Mouse (Mus musculus): ENCODE measurements at regions not wholly inside any gene's neighbourhood (a gene's known extent, or its start where the extent isn't known, plus 50 kb on each side); places are given as distances from the start of the nearest gene placed in this dataset.

DNA sequence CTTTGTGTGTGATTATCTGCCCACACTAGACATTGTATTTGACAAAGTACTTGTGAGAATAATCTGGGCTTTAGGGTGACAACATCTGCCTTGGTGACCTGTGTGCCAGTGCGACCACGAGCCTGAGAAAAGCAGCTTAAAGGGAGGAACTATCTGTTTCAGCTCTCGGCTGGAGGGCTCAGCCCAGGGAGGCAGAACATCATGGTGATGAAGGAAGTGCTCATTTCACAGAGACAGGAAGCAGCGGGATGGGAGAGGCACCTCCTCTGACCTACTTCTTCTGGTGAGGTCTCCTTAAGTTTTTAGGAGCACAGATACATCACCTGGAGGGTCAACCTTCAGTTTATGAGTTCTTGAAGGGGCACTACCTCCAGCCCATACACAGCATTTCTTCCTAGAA, 89.8 kb downstream of the Kif26a start:
- no peak for DNase-seq

DNA sequence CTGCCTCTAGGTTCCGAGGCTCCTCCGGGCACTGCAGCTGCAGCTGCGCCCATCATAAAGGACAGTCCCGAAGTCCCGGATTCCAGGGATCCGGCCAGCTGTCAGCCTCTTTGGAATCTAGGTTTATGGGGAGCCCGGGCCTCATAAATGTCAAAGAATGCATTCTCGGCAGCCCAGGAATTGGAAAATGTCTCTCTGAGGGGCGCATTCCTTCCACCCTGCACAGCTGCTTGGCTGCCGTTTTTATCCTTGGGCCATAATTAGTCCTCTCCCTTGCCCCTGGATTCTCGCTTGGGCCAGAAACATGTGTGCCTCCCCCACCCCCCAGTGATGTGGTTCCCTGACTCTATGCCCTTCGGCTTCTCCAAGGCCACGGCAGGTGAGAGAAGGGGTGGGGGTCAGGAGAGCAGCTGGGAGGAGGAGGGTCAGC, 91.1 kb downstream of the Kif26a start:
- no peak for DNase-seq

GRCm38 (mm10) chr12:112238834-112239233, 92.8 kb downstream of the Kif26a start:
- no peak for DNase-seq

- no peak for DNase-seq
These were observed 95.7 kb downstream of the Kif26a start for GRCm38 (mm10) chr12:112241740-112242171.

GRCm38 (mm10) chr12:112243231-112243630, 97.2 kb downstream of the Kif26a start:
- no peak for DNase-seq

- no peak for DNase-seq
These were observed 104.9 kb downstream of the Kif26a start for GRCm38 (mm10) chr12:112250894-112251293.

GRCm38 (mm10) chr12:112253461-112253860, 107.5 kb downstream of the Kif26a start:
- peak; percentile 13 for DNase-seq

DNA sequence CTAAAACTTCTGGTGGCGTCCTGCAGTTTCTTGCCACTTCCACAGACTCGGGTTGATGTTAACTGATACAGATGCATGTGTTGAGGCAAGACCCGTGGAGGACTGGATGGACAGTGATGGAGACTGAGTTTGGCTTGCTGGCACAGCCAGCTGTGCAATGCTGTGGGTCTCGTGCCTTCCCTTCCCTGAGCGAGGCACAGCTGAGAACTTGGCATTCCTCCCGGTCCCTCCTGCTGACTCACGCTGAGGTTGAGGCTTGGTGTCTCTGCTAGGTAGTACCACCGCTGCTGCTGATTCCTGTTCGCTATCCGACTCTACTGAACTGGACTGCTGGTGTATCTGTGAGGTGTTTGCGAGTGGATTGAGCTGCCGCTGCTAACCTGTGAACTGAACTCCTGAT, 109.2 kb downstream of the Kif26a start:
- DNase-seq = no peak

DNA sequence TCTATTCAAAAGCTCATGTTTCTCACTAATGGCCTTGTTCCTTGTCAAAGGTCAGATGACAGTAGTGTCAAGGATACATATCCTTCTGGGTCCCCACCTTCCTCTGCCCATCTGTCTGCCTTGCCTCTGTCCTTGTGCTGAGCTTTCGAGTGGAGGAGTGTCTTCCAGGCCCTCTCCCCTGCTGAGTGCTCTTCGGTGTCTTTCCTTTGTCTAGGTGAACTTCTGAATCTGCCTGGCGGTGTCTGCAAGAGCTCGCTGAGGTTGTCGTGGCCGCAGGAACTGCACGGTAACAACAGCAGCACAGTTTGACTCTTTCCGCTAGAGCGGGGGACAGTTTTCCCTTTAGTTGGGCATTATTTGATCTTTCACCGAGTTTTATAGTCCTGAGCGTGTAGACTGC, 111.7 kb downstream of the Kif26a start:
- no peak for DNase-seq

- DNase-seq = peak; percentile 87
These were observed 117.5 kb downstream of the Kif26a start for GRCm38 (mm10) chr12:112263283-112264056.

GRCm38 (mm10) chr12:112264201-112264600, 118.2 kb downstream of the Kif26a start:
- peak; percentile 20 for DNase-seq

- no peak for DNase-seq
These were observed 119.4 kb downstream of the Kif26a start for GRCm38 (mm10) chr12:112265289-112265969.

- DNase-seq = no peak
These were observed 128.0 kb downstream of the Kif26a start for GRCm38 (mm10) chr12:112274026-112274425.

DNA sequence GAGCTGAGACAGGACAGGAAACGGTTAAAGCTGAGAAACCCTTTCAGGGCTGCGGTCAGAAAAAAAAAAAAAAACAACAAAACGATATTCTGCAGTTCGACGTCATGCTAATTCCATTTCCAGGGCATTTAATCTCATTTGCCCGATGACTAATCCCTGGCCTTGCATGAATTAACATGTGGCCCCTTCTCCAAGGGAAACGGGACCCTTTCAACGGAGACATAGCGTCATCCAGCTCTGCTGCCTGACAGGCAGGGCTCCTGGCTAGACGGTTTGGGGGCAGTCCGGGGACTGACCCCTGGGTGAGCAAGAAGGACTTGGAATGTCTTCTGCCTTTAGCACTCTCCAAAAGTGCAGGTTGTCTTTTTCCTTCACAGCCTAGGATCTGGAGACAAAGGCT, 128.7 kb downstream of the Kif26a start:
- no peak for DNase-seq

- no peak for DNase-seq
These were observed 130.6 kb downstream of the Kif26a start for GRCm38 (mm10) chr12:112276651-112277050.

DNA sequence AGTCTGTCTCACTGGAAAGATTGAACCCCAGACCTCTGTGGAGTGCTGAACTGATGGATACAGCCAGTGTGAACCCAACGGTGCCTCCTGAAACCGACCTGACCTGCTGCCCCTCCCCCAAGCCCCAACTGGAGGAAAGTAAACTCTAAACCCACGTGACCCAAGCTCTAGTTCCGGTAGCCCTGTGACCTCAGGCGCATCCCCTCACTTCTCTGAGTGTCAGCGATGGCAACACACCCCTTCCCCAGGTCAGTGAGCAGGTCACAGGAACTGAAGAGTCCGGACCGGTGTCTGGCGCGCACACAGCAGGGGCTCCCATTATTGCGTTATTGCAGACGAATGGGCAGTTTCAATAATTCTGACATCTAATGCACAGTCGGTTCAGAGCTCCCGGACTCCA, 131.5 kb downstream of the Kif26a start:
- no peak for DNase-seq

GRCm38 (mm10) chr12:112285096-112285495, 139.1 kb downstream of the Kif26a start:
- DNase-seq = no peak

DNA sequence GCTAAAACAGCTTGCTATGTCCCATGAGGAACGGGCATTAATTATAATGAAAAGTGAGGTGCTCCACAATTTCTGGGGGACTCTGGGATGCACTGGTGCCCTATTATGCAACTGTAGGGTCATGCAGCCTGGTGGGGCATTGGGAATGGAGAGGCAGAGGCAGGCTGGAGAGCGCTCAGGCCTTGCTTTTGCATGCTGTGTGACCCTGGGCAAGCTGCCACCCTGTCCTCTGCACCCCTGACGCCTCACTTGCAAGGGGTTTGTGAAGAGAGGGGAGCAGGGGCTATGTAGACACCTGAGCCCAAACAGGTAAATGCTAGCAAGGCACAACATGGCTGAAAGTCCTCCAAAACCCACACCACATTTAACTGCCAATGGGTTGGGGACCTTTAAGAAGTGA, 142.8 kb downstream of the Kif26a start:
- DNase-seq = no peak

DNA sequence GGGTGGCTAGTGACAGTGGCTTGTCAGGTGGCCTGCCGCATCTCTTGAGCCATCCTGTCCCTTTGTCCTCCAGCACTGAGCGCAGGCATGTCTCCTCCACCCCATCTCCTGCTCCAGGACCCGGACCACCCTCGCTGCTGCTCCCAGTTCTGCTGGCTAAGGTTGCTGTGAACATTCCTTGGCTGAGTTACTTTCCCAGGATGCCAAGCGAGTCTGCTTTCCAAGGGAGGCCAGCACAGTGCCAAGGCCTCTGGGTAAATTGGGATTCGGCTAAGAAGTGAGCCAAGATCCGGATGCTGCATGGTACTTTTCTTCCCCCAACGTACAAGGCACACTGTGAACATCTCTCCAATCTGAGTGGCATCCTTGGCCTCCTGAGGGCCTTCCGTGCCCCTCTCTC, 144.3 kb downstream of the Kif26a start:
- peak; percentile 20 for DNase-seq

DNA sequence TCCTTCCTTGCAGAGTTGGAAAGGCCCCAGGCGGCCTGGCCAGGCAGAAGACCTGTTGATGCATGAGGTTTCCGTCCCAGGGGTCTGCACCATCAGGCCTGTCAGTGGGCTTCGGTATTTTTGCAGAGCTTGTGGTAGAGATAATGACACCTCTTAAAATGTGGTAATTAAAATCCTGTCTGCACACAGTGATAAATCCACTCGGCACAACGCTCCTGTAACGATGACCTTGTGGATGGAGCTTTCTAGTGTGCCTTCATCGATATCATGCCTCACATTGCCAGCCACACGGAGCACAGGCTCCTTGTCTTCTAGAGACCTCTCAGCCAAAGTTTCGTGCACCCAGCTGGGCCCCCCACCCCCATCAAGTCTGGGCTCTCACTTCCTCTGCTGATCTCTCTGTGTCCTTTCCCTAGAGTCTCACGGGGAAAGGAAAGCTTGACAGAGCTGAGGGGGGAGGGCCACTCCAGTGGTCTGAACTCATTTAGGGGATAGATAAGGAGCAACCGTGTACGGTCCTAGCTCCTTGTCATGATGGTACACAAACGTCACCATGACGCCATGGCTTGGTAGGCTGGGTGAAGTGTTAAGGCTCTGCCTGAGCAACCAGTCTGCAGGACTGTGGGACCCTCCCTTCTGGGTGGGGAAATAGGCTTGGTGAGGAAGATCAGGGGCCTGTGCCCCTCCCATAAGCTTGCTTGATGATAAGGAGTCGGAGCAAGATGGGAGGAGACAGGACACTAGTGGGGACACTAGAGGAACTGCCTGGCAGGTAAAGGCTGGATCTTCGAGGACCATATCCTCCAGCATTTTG, 145.9 kb downstream of the Kif26a start:
- no peak for DNase-seq

- DNase-seq = no peak
These were observed 147.1 kb downstream of the Kif26a start for GRCm38 (mm10) chr12:112293105-112293504.

DNA sequence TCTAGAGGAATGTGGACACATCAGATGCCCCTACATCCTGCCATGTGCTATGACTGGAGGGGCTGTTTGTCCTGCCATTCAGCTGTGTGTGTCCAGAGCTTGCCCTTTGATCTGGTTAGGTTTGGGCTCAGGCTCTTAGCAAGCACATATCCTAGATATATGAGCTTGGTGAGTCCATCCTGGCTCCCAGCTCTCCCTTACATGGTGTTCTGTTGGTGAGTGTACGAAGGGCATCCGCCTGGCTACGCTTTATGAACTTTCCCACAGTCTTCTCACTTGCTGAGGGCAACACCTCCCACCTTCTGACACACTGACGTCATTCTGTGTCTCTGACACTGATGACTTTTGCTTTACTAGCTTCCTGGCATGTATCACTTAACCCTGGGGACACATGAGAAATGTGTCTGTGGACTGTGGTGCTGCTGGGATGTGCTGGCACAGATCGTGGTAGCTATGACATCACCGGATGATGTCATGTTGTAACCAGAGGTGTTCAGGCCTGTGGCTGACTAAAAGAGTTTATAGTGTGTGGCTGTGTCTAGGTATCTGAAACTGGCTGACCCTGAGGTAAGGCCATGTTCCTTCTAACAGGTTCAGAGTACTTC, 149.4 kb downstream of the Kif26a start:
- DNase-seq = no peak

DNA sequence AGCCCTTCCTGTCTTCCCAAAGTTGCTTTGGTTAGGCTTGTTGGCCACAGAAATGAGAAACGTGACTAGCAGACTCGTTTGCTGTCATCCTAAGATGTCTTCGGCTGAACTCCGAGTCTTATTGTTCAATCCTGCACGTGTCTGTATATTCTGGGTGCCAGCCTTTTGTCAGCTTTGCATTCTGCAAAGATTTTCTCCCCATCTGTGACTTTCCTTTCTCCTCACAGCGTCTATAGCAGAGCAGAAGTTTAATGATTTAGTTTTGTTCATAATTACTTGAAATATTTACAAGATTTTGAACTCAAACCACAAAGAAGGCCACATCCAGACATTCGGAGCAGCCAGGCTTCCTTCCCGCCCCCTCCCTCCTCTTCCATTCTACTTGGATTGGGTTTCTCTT, 152.5 kb downstream of the Kif26a start:
- DNase-seq = no peak
